Mouse (Mus musculus): Measurements from ENCODE around the gene Ccdc177. TPM values are rescaled to one million over a fixed set of nuclear protein-coding genes. Genes with fewer than 3 reads are reported as not detected.

Gene Ccdc177
- not detected in 2 replicates for polyA plus RNA-seq (2012; rRNA removed)

GRCm38 (mm10) chr12:80760396-80760801 lies at the start of gene Ccdc177:
Ccdc177 (minus strand) TSS chr12:80760687.
- H3K4me1 ChIP-seq (ENCODE audit: control insufficient read depth, insufficient read depth, insufficient read length): peaks cover 17% of the 10 kb centered on the region; the same call in 1 of the 2 replicates
- H3K27me3 ChIP-seq (ENCODE audit: control insufficient read depth, insufficient read depth, low read length): peaks cover 14% of the 10 kb centered on the region
- 2% methylated on average over 24 of the region's 24 CpGs for WGBS
- no peak for TF ChIP-seq POLR2A (IDR thresholded peaks at IDR 0.05; ENCODE audit: low read depth, low read length)
- TF ChIP-seq CTCF (IDR thresholded peaks at IDR 0.05; ENCODE audit: extremely low read depth, insufficient read depth, insufficient read length, insufficient replicate concordance): peak; percentile 69; the same call in 1 of the 2 replicates
- peak; percentile 47 to 68 for DNase-seq (ENCODE audit: low read depth in 1 of 2, low spot score in 2 of 2)
- H3K4me3 ChIP-seq (ENCODE audit: extremely low read depth, insufficient read depth, insufficient read length): no peak within 1 kb of the TSS
- H3K27ac ChIP-seq (ENCODE audit: insufficient read depth, low read length): no peak within 1 kb of the TSS
- no peaks in the 10 kb centered on the region for H3K36me3 ChIP-seq (ENCODE audit: control insufficient read depth, insufficient read depth, low read length)

- no peak for DNase-seq (ENCODE audit: low read depth in 1 of 2, low spot score in 2 of 2)
- Histone ChIP-seq H3K4me1 (ENCODE audit: control insufficient read depth, insufficient read depth, insufficient read length) (peaks cover 31% of the 10 kb centered on the region), H3K27me3 (ENCODE audit: control insufficient read depth, insufficient read depth, low read length) (no peaks in the 10 kb centered on the region), H3K27ac (ENCODE audit: insufficient read depth, low read length) (peak overlapping the region; percentile 1; the same call in 1 of the 2 replicates), H3K36me3 (ENCODE audit: control insufficient read depth, insufficient read depth, low read length) (no peaks in the 10 kb centered on the region), H3K4me3 (ENCODE audit: extremely low read depth, insufficient read depth, insufficient read length) (no peak overlapping the region)
- TF ChIP-seq POLR2A (IDR thresholded peaks at IDR 0.05; ENCODE audit: low read depth, low read length) (no peak), CTCF (IDR thresholded peaks at IDR 0.05; ENCODE audit: extremely low read depth, insufficient read depth, insufficient read length, insufficient replicate concordance) (no peak)
- WGBS: 13% methylated on average over 2 of the region's 2 CpGs
These were observed 49.5 kb upstream of the Ccdc177 start for GRCm38 (mm10) chr12:80810005-80810404.

GRCm38 (mm10) chr12:80807451-80808085 lies 47.1 kb upstream of the Ccdc177 start:
- no peak for DNase-seq (ENCODE audit: low read depth in 1 of 2, low spot score in 2 of 2)
- Histone ChIP-seq H3K36me3 (ENCODE audit: control insufficient read depth, insufficient read depth, low read length) (no peaks in the 10 kb centered on the region), H3K27me3 (ENCODE audit: control insufficient read depth, insufficient read depth, low read length) (no peaks in the 10 kb centered on the region), H3K4me3 (ENCODE audit: extremely low read depth, insufficient read depth, insufficient read length) (no peak overlapping the region), H3K4me1 (ENCODE audit: control insufficient read depth, insufficient read depth, insufficient read length) (peaks cover 38% of the 10 kb centered on the region), H3K27ac (ENCODE audit: insufficient read depth, low read length) (no peak overlapping the region)
- WGBS: 88% methylated on average over 2 of the region's 2 CpGs
- TF ChIP-seq CTCF (IDR thresholded peaks at IDR 0.05; ENCODE audit: extremely low read depth, insufficient read depth, insufficient read length, insufficient replicate concordance) (no peak), POLR2A (IDR thresholded peaks at IDR 0.05; ENCODE audit: low read depth, low read length) (no peak)

GRCm38 (mm10) chr12:80804861-80805428 lies 44.5 kb upstream of the Ccdc177 start:
- TF ChIP-seq POLR2A (IDR thresholded peaks at IDR 0.05; ENCODE audit: low read depth, low read length) (no peak), CTCF (IDR thresholded peaks at IDR 0.05; ENCODE audit: extremely low read depth, insufficient read depth, insufficient read length, insufficient replicate concordance) (no peak)
- Histone ChIP-seq H3K27me3 (ENCODE audit: control insufficient read depth, insufficient read depth, low read length) (no peaks in the 10 kb centered on the region), H3K4me3 (ENCODE audit: extremely low read depth, insufficient read depth, insufficient read length) (no peak overlapping the region), H3K27ac (ENCODE audit: insufficient read depth, low read length) (no peak overlapping the region), H3K4me1 (ENCODE audit: control insufficient read depth, insufficient read depth, insufficient read length) (peaks cover 18% of the 10 kb centered on the region), H3K36me3 (ENCODE audit: control insufficient read depth, insufficient read depth, low read length) (no peaks in the 10 kb centered on the region)
- no peak for DNase-seq (ENCODE audit: low read depth in 1 of 2, low spot score in 2 of 2)
- 56% methylated on average over 6 of the region's 6 CpGs for WGBS

- Histone ChIP-seq H3K4me1 (ENCODE audit: control insufficient read depth, insufficient read depth, insufficient read length) (peaks cover 17% of the 10 kb centered on the region; the same call in 1 of the 2 replicates), H3K27ac (ENCODE audit: insufficient read depth, low read length) (no peak overlapping the region), H3K27me3 (ENCODE audit: control insufficient read depth, insufficient read depth, low read length) (no peaks in the 10 kb centered on the region), H3K4me3 (ENCODE audit: extremely low read depth, insufficient read depth, insufficient read length) (no peak overlapping the region), H3K36me3 (ENCODE audit: control insufficient read depth, insufficient read depth, low read length) (no peaks in the 10 kb centered on the region)
- DNase-seq (ENCODE audit: low read depth in 1 of 2, low spot score in 2 of 2): no peak
- WGBS: 81% methylated on average over 3 of the region's 3 CpGs
- no peak for TF ChIP-seq POLR2A (IDR thresholded peaks at IDR 0.05; ENCODE audit: low read depth, low read length)
- TF ChIP-seq CTCF (IDR thresholded peaks at IDR 0.05; ENCODE audit: extremely low read depth, insufficient read depth, insufficient read length, insufficient replicate concordance): no peak
These were observed 43.4 kb upstream of the Ccdc177 start for GRCm38 (mm10) chr12:80803924-80804323.

- Histone ChIP-seq H3K36me3 (ENCODE audit: control insufficient read depth, insufficient read depth, low read length) (no peaks in the 10 kb centered on the region), H3K4me1 (ENCODE audit: control insufficient read depth, insufficient read depth, insufficient read length) (peaks cover 13% of the 10 kb centered on the region), H3K27me3 (ENCODE audit: control insufficient read depth, insufficient read depth, low read length) (no peaks in the 10 kb centered on the region), H3K27ac (ENCODE audit: insufficient read depth, low read length) (no peak overlapping the region), H3K4me3 (ENCODE audit: extremely low read depth, insufficient read depth, insufficient read length) (no peak overlapping the region)
- no peak for DNase-seq (ENCODE audit: low read depth in 1 of 2, low spot score in 2 of 2)
- no peak for TF ChIP-seq POLR2A (IDR thresholded peaks at IDR 0.05; ENCODE audit: low read depth, low read length)
- TF ChIP-seq CTCF (IDR thresholded peaks at IDR 0.05; ENCODE audit: extremely low read depth, insufficient read depth, insufficient read length, insufficient replicate concordance): peak; percentile 4; the same call in 1 of the 2 replicates
- WGBS: 100% methylated on average over 1 of the region's 1 CpGs
These were observed 41.0 kb upstream of the Ccdc177 start for GRCm38 (mm10) chr12:80801443-80801842.

GRCm38 (mm10) chr12:80800156-80800555 lies 39.7 kb upstream of the Ccdc177 start:
- H3K4me3 ChIP-seq (ENCODE audit: extremely low read depth, insufficient read depth, insufficient read length): no peak overlapping the region
- peaks cover 11% of the 10 kb centered on the region for H3K4me1 ChIP-seq (ENCODE audit: control insufficient read depth, insufficient read depth, insufficient read length)
- no peaks in the 10 kb centered on the region for H3K36me3 ChIP-seq (ENCODE audit: control insufficient read depth, insufficient read depth, low read length)
- H3K27ac ChIP-seq (ENCODE audit: insufficient read depth, low read length): no peak overlapping the region
- DNase-seq (ENCODE audit: low read depth in 1 of 2, low spot score in 2 of 2): no peak
- WGBS: over 99% methylated on average over 3 of the region's 3 CpGs
- no peaks in the 10 kb centered on the region for H3K27me3 ChIP-seq (ENCODE audit: control insufficient read depth, insufficient read depth, low read length)
- TF ChIP-seq CTCF (IDR thresholded peaks at IDR 0.05; ENCODE audit: extremely low read depth, insufficient read depth, insufficient read length, insufficient replicate concordance): no peak
- TF ChIP-seq POLR2A (IDR thresholded peaks at IDR 0.05; ENCODE audit: low read depth, low read length): no peak
